Mouse (Mus musculus): ENCODE data around the gene Ptprf.

- TF ChIP-seq CTCF (IDR thresholded peaks at IDR 0.05), result no peak
- 0 out of 2 replicates have a peak, but pooled peaks have one; percentile 64 for TF ChIP-seq EP300 (IDR thresholded peaks at IDR 0.05)
Measured at GRCm38 (mm10) chr4:118231861-118232260, 59.3 kb downstream of the Ptprf start.

All from lung, postnatal 0 days (tissue).